Comparison of ENCODE assay signal across 17 mouse cellular contexts in genomic region chr17:63184844-63185504, GRCm38 (mm10).
DNase-seq lines count a peak whose midpoint lies in the region; ATAC-seq and TF ChIP-seq lines count a peak whose summit lies in the region.
"Had no signal": no experiment of that assay in that cellular context is flagged by ENCODE, and none has a peak within 500 bp of the region (broad histone marks: within the 10 kb centered on the region; RNA-seq: fewer than 3 reads in every experiment).

No protein-coding gene starts in this region.

- no peak overlapping the region for H3K27ac ChIP-seq in kidney, postnatal 0 days
- no peak overlapping the region for H3K27ac ChIP-seq in forebrain, postnatal 0 days (ENCODE audit: low read depth, low read length)
- H3K27ac ChIP-seq in midbrain, embryonic 14.5 days (replicated peaks; ENCODE audit: low read depth, low read length): no peak overlapping the region
- H3K27ac ChIP-seq: embryonic facial prominence, embryonic 10.5 days; heart, embryonic 10.5 days; limb, embryonic 13.5 days; liver, embryonic 15.5 days; macrophage had no signal

- 51% methylated on average over 10 of the region's 10 CpGs for WGBS in kidney, postnatal 0 days
- WGBS in forebrain, postnatal 0 days: 38% methylated on average over 10 of the region's 10 CpGs
- 31% methylated on average over 10 of the region's 10 CpGs for WGBS in midbrain, embryonic 14.5 days

- no peak overlapping the region for H3K4me3 ChIP-seq in kidney, postnatal 0 days (replicated peaks; ENCODE audit: low read depth, low read length)
- H3K4me3 ChIP-seq in forebrain, postnatal 0 days (ENCODE audit: low read depth, low read length): no peak overlapping the region
- no peak overlapping the region for H3K4me3 ChIP-seq in midbrain, embryonic 14.5 days (replicated peaks; ENCODE audit: low read depth, low read length)
- H3K4me3 ChIP-seq: embryonic facial prominence, embryonic 10.5 days; heart, embryonic 10.5 days; limb, embryonic 13.5 days; liver, embryonic 15.5 days had no signal

- TF ChIP-seq CTCF in kidney, postnatal 0 days (IDR thresholded peaks at IDR 0.05; ENCODE audit: low read depth): no peak
- no peak for TF ChIP-seq CTCF in brain, embryonic 14.5 days (IDR thresholded peaks at IDR 0.05; ENCODE audit: borderline replicate concordance, extremely low read depth, insufficient read depth, insufficient read length)
- TF ChIP-seq CTCF in forebrain, postnatal 0 days (IDR thresholded peaks at IDR 0.05; ENCODE audit: low read depth): no peak

- H3K9ac ChIP-seq in kidney, postnatal 0 days (ENCODE audit: low read depth, low read length): no peak overlapping the region
- no peak overlapping the region for H3K9ac ChIP-seq in forebrain, postnatal 0 days
- no peak overlapping the region for H3K9ac ChIP-seq in midbrain, embryonic 14.5 days (replicated peaks; ENCODE audit: low read length)
- H3K9ac ChIP-seq: limb, embryonic 13.5 days; liver, embryonic 15.5 days had no signal

- no peaks in the 10 kb centered on the region for H3K4me1 ChIP-seq in kidney, postnatal 0 days (replicated peaks; ENCODE audit: insufficient read depth, low read length)
- peaks cover 6% of the 10 kb centered on the region for H3K4me1 ChIP-seq in forebrain, postnatal 0 days (ENCODE audit: insufficient read depth)
- H3K4me1 ChIP-seq in midbrain, embryonic 14.5 days (ENCODE audit: control insufficient read depth, insufficient read depth, low read length): peaks cover 11% of the 10 kb centered on the region

- H3K9me3 ChIP-seq in kidney, postnatal 0 days (replicated peaks; ENCODE audit: low read length): no peaks in the 10 kb centered on the region
- no peaks in the 10 kb centered on the region for H3K9me3 ChIP-seq in forebrain, postnatal 0 days (ENCODE audit: low read length)
- H3K9me3 ChIP-seq in midbrain, embryonic 14.5 days (ENCODE audit: control insufficient read depth, low read length): no peaks in the 10 kb centered on the region
- H3K9me3 ChIP-seq: embryonic facial prominence, embryonic 10.5 days; heart, embryonic 10.5 days; limb, embryonic 13.5 days; liver, embryonic 15.5 days had no signal

- no peaks in the 10 kb centered on the region for H3K27me3 ChIP-seq in kidney, postnatal 0 days (ENCODE audit: insufficient read depth, low read length)
- no peaks in the 10 kb centered on the region for H3K27me3 ChIP-seq in forebrain, postnatal 0 days (ENCODE audit: insufficient read depth, low read length)
- no peaks in the 10 kb centered on the region for H3K27me3 ChIP-seq in midbrain, embryonic 14.5 days (ENCODE audit: control insufficient read depth, insufficient read depth, low read length)
- H3K27me3 ChIP-seq: limb, embryonic 13.5 days; liver, embryonic 15.5 days had no signal

- peak; percentile 9 for DNase-seq in kidney, postnatal 0 days (ENCODE audit: low spot score)
- DNase-seq in kidney, postnatal 14 days: no peak
- peak; percentile 35 for DNase-seq in brain, embryonic 14.5 days (ENCODE audit: low read depth)
- no peak for DNase-seq in forebrain, postnatal 0 days
- no peak for DNase-seq in midbrain, embryonic 14.5 days
- DNase-seq in frontal cortex, postnatal 14 days (ENCODE audit: low spot score in 2 of 2): no peak
- DNase-seq: cerebellum, adult 11 months; cerebellum, postnatal 36 days; gastrocnemius, postnatal 10 days; thymus, adult 2 months had no signal

- no peak for TF ChIP-seq POLR2A in brain, embryonic 14.5 days (IDR thresholded peaks at IDR 0.05; ENCODE audit: borderline replicate concordance, extremely low read depth, insufficient read depth, insufficient read length, poor library complexity, severe bottlenecking)

- ATAC-seq in kidney, postnatal 0 days (replicated peaks; ENCODE audit: low FRiP score, low read depth): no peak
- no peak for ATAC-seq in forebrain, postnatal 0 days
- ATAC-seq in midbrain, embryonic 14.5 days (ENCODE audit: low FRiP score, low TSS enrichment): no peak
- ATAC-seq in megakaryocyte, adult 5-6 weeks (ENCODE audit: poor library complexity, severe bottlenecking): no peak
- ATAC-seq: intestine, postnatal 0 days had no signal

- H3K4me2 ChIP-seq in kidney, postnatal 0 days (ENCODE audit: low read length): no peak overlapping the region
- peak overlapping the region; percentile 3; the same call in 1 of the 2 replicates for H3K4me2 ChIP-seq in forebrain, postnatal 0 days (ENCODE audit: low read depth)
- peak overlapping the region; percentile 18 for H3K4me2 ChIP-seq in midbrain, embryonic 14.5 days (ENCODE audit: low read length)
- H3K4me2 ChIP-seq: limb, embryonic 13.5 days; liver, embryonic 15.5 days had no signal

- no peaks in the 10 kb centered on the region for H3K36me3 ChIP-seq in kidney, postnatal 0 days (ENCODE audit: insufficient read depth, low read length)
- no peaks in the 10 kb centered on the region for H3K36me3 ChIP-seq in forebrain, postnatal 0 days (ENCODE audit: insufficient read depth)
- H3K36me3 ChIP-seq in midbrain, embryonic 14.5 days (ENCODE audit: control insufficient read depth, insufficient read depth, low read length): no peaks in the 10 kb centered on the region
- H3K36me3 ChIP-seq: embryonic facial prominence, embryonic 10.5 days; heart, embryonic 10.5 days; limb, embryonic 13.5 days; liver, embryonic 15.5 days had no signal

Comparison
In these comparisons a context has a peak if more than half of its experiments do, and no peak if none do; other contexts are left out.
1. DNase-seq: peak in kidney, postnatal 0 days (single experiment) and brain, embryonic 14.5 days (single experiment); none in kidney, postnatal 14 days (single experiment), forebrain, postnatal 0 days (single experiment), midbrain, embryonic 14.5 days (single experiment) and frontal cortex, postnatal 14 days (0 of 2).